11 mouse cellular contexts compared by ENCODE assay signal in genomic region chr11:83728757-83729432, GRCm38 (mm10). TPM values are rescaled to one million over a fixed set of nuclear protein-coding genes. Genes with fewer than 3 reads are reported as not detected.
DNase-seq lines count a peak whose midpoint lies in the region; ATAC-seq and TF ChIP-seq lines count a peak whose summit lies in the region.
"Had no signal": no experiment of that assay in that cellular context is flagged by ENCODE, and none has a peak within 500 bp of the region (broad histone marks: within the 10 kb centered on the region; RNA-seq: fewer than 3 reads in every experiment).

No protein-coding gene starts in this region.

- ATAC-seq in megakaryocyte progenitor cell, adult 5-6 weeks (replicated peaks; ENCODE audit: poor library complexity), result peak; percentile 55; the same call in 1 of the 2 replicates

- H3K4me3 ChIP-seq in left cerebral cortex, adult 2 months, result no peak overlapping the region
- H3K4me3 ChIP-seq: embryonic facial prominence, embryonic 10.5 days had no signal

- peak; percentile 56 for TF ChIP-seq CTCF in left cerebral cortex, adult 2 months (IDR thresholded peaks at IDR 0.05)

- H3K27ac ChIP-seq in left cerebral cortex, adult 2 months, result no peak overlapping the region
- H3K27ac ChIP-seq: embryonic facial prominence, embryonic 10.5 days had no signal

- intact Hi-C loops in left cerebral cortex, adult 2 months (cut with DNase I), result no loop called here

- DNase-seq in left cerebral cortex, adult 2 months (ENCODE audit: extremely low spot score in 1 of 2, low spot score in 2 of 2), result no peak
- no peak for DNase-seq in left cerebral cortex, adult 9 months (ENCODE audit: low spot score in 2 of 2)
- DNase-seq in B cell, adult 2 months, result peak; percentile 42 to 44
- DNase-seq in ES-CJ7 (ENCODE audit: low read depth, low spot score), result peak; percentile 32
- DNase-seq in spleen, postnatal 10 days (ENCODE audit: low spot score in 2 of 2), result no peak
- DNase-seq in right cerebral cortex, postnatal 14 days, result no peak
- DNase-seq: adrenal gland, postnatal 10 days; layer of hippocampus, postnatal 36 days; lung, adult 2 months had no signal

RNA-seq across cellular contexts. Expression of gene Wfdc21, which starts 17.8 kb away (rescaled TPM):
- not detected for total RNA-seq in left cerebral cortex, adult 2 months (2021)
- 110 and 215 TPM in 2 replicates for total RNA-seq in megakaryocyte progenitor cell, adult 5-6 weeks (2015)
- total RNA-seq in megakaryocyte progenitor cell, adult 5-6 weeks (2017), result 88.5 and 189 TPM in 2 replicates
- total RNA-seq: layer of hippocampus, postnatal 36 days had no signal

RNA-seq across cellular contexts. Expression of gene Wfdc18, which starts 20.1 kb away (rescaled TPM):
- 1 to 10 TPM; 2.3 TPM for total RNA-seq in left cerebral cortex, adult 2 months (2021)
- total RNA-seq in megakaryocyte progenitor cell, adult 5-6 weeks (2015), result not detected in 2 replicates
- not detected in 2 replicates for total RNA-seq in megakaryocyte progenitor cell, adult 5-6 weeks (2017)
- total RNA-seq: adrenal gland, postnatal 10 days; layer of hippocampus, postnatal 36 days had no signal

RNA-seq across cellular contexts. Expression of gene Heatr6, which starts 24.6 kb away (rescaled TPM):
- 10 to 100 TPM; 14.8 to 16.4 TPM for total RNA-seq in left cerebral cortex, adult 2 months (2021)
- total RNA-seq in megakaryocyte progenitor cell, adult 5-6 weeks (2015), result 15.6 and 17.5 TPM in 2 replicates
- 13.7 and 16.2 TPM in 2 replicates for total RNA-seq in megakaryocyte progenitor cell, adult 5-6 weeks (2017)

RNA-seq across cellular contexts. Expression of gene Wfdc17, which starts 25.1 kb away (rescaled TPM):
- total RNA-seq in left cerebral cortex, adult 2 months (2021), result not detected
- total RNA-seq in megakaryocyte progenitor cell, adult 5-6 weeks (2015), result 3.0 and 6.0 TPM in 2 replicates
- total RNA-seq in megakaryocyte progenitor cell, adult 5-6 weeks (2017), result 1.7 TPM in 1 of 2 replicates, not detected in the other

Comparison
In these comparisons a context has a peak if more than half of its experiments do, and no peak if none do; other contexts are left out.
1. DNase-seq: peak in B cell, adult 2 months (2 of 2) and ES-CJ7 (single experiment); none in left cerebral cortex, adult 2 months (0 of 2), left cerebral cortex, adult 9 months (0 of 2), spleen, postnatal 10 days (0 of 2) and right cerebral cortex, postnatal 14 days (single experiment).
2. RNA of gene Wfdc21, which starts 17.8 kb away (total RNA-seq): 88.5 to 215 TPM in megakaryocyte progenitor cell, adult 5-6 weeks; not detected in left cerebral cortex, adult 2 months; every median in the first group is over 10 times any median in the second.